ENCODE assay signal across 16 mouse cellular contexts in the genomic region with DNA sequence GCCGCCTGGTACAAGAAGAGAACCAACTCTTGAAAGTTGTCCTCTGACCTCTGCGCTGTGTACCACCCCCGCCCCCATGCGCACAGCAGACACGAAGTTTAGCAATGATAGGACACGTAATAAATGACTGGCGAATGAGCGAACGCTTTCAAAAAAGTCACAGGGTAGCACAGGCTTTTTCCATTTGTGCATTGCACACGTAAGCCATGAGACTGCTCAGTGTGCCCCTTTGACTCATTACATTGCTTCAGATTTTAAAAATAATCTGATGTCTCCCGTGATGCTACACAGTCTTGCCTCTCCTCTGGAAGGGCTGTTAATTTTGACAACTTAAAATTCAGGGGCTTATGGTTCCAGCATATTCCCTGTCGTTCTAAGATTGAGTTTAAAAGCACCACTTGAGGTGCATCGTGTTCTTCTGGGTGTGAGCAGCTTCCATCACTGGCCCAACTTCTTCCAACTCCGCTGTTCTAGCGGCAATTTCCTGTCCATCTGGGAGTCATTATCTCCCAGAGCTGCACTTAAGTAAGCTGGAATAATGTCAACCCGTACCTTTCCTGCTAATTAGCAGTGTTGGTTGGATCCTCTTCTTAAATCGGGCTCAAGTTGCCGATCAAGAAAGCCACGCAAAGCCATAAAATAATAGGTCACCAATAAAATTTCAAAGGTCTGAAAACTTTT. TPM values are rescaled to one million over a fixed set of nuclear protein-coding genes. Genes with fewer than 3 reads are reported as not detected.
DNase-seq lines count a peak whose midpoint lies in the region; ATAC-seq lines count a peak whose summit lies in the region.
"Had no signal": no experiment of that assay in that cellular context is flagged by ENCODE, and none has a peak within 500 bp of the region (broad histone marks: within the 10 kb centered on the region; RNA-seq: fewer than 3 reads in every experiment).

No protein-coding gene starts in this region.

- no peak overlapping the region for H3K4me2 ChIP-seq in liver, embryonic 11.5 days
- H3K4me2 ChIP-seq: hindbrain, embryonic 15.5 days; midbrain, embryonic 12.5 days had no signal

- no peak overlapping the region for H3K9ac ChIP-seq in liver, embryonic 11.5 days (ENCODE audit: low read depth, low read length)
- H3K9ac ChIP-seq: hindbrain, embryonic 15.5 days; liver, embryonic 14.5 days; midbrain, embryonic 12.5 days had no signal

- no peaks in the 10 kb centered on the region for H3K9me3 ChIP-seq in embryonic facial prominence, embryonic 10.5 days
- no peaks in the 10 kb centered on the region for H3K9me3 ChIP-seq in liver, embryonic 11.5 days (ENCODE audit: control insufficient read depth, low read length)
- H3K9me3 ChIP-seq: hindbrain, embryonic 15.5 days; midbrain, embryonic 12.5 days had no signal

- ATAC-seq in liver, embryonic 11.5 days (replicated peaks; ENCODE audit: low FRiP score): no peak
- ATAC-seq in CD4-positive, CD25-positive, alpha-beta regulatory T cell, adult 4 months: no peak

- DNase-seq in kidney, adult 9 months: peak; percentile 56
- no peak for DNase-seq in kidney, postnatal 25 days
- peak; percentile 61 for DNase-seq in embryonic facial prominence, embryonic 10.5 days (ENCODE audit: low spot score)
- DNase-seq in forelimb bud, embryonic 11.5 days (ENCODE audit: low read depth, low spot score): peak; percentile 88
- peak; percentile 62 for DNase-seq in skeletal muscle tissue, adult 2 months (ENCODE audit: low read depth, low spot score)
- no peak for DNase-seq in liver, embryonic 11.5 days (ENCODE audit: low spot score)
- DNase-seq: cerebellum, adult 18-20 months; heart, adult 2 months; kidney, adult 18-20 months; lung, postnatal 10 days; thymus, postnatal 14 days had no signal

- no peaks in the 10 kb centered on the region for H3K27me3 ChIP-seq in embryonic facial prominence, embryonic 10.5 days (replicated peaks; ENCODE audit: low read depth, poor library complexity, severe bottlenecking)
- no peaks in the 10 kb centered on the region for H3K27me3 ChIP-seq in liver, embryonic 11.5 days (replicated peaks; ENCODE audit: control insufficient read depth, insufficient read depth, low read length)
- H3K27me3 ChIP-seq: hindbrain, embryonic 15.5 days; midbrain, embryonic 12.5 days had no signal

- H3K4me3 ChIP-seq in embryonic facial prominence, embryonic 10.5 days: no peak overlapping the region
- H3K4me3 ChIP-seq in liver, embryonic 11.5 days (ENCODE audit: low read depth, low read length): no peak overlapping the region
- H3K4me3 ChIP-seq: heart, adult 2 months; hindbrain, embryonic 15.5 days; midbrain, embryonic 12.5 days had no signal

- H3K4me1 ChIP-seq in embryonic facial prominence, embryonic 10.5 days: peaks cover 59% of the 10 kb centered on the region
- no peaks in the 10 kb centered on the region for H3K4me1 ChIP-seq in liver, embryonic 11.5 days (replicated peaks; ENCODE audit: control insufficient read depth, insufficient read depth, low read length)
- H3K4me1 ChIP-seq: hindbrain, embryonic 15.5 days; midbrain, embryonic 12.5 days had no signal

- peak overlapping the region; percentile 77 for H3K27ac ChIP-seq in embryonic facial prominence, embryonic 10.5 days (replicated peaks)
- no peak overlapping the region for H3K27ac ChIP-seq in liver, embryonic 11.5 days (ENCODE audit: low read depth, low read length)
- H3K27ac ChIP-seq: heart, adult 2 months; hindbrain, embryonic 15.5 days; liver, embryonic 14.5 days; midbrain, embryonic 12.5 days; stomach, postnatal 0 days had no signal

- 54% methylated on average over 19 of the region's 19 CpGs for WGBS in embryonic facial prominence, embryonic 10.5 days
- 69% methylated on average over 19 of the region's 19 CpGs for WGBS in liver, embryonic 11.5 days

- no peaks in the 10 kb centered on the region for H3K36me3 ChIP-seq in embryonic facial prominence, embryonic 10.5 days (replicated peaks)
- H3K36me3 ChIP-seq in liver, embryonic 11.5 days (ENCODE audit: control insufficient read depth, insufficient read depth, low read length): no peaks in the 10 kb centered on the region
- H3K36me3 ChIP-seq: hindbrain, embryonic 15.5 days; midbrain, embryonic 12.5 days had no signal

RNA-seq across cellular contexts. Expression of a gene that starts 33.7 kb away (rescaled TPM):
- 54.6 and 57.0 TPM in 2 replicates for polyA plus RNA-seq in embryonic facial prominence, embryonic 10.5 days (2016; fragmentation: Nextera tagmentation; extraction: Ambion mirVana)
- polyA plus RNA-seq in liver, embryonic 11.5 days (2014; fragmentation: Nextera tagmentation; extraction: Ambion mirVana): 49.7 and 51.5 TPM in 2 replicates
- polyA plus RNA-seq in CD4-positive, CD25-positive, alpha-beta regulatory T cell, adult 4 months (2017; shearing (Covaris generic)): 10 to 100 TPM; 68.3 to 79.2 TPM

Comparison
In these comparisons a context has a peak if more than half of its experiments do, and no peak if none do; other contexts are left out.
1. DNase-seq: peak in kidney, adult 9 months (single experiment), embryonic facial prominence, embryonic 10.5 days (single experiment), forelimb bud, embryonic 11.5 days (single experiment) and skeletal muscle tissue, adult 2 months (single experiment); none in kidney, postnatal 25 days (0 of 2) and liver, embryonic 11.5 days (single experiment).